Mouse (Mus musculus) stomach, postnatal 0 days (tissue): ENCODE results near the gene Gimd1. TPM values are rescaled to one million over a fixed set of nuclear protein-coding genes. Genes with fewer than 3 reads are reported as not detected.

ENCODE experiments used
- ATAC-seq: fragments of 200-750 bp; cut with Nextera tagmentation; 2 replicates; pipeline ENCODE4 v1.8.0; 2017; ENCODE audit not compliant: low FRiP score, low TSS enrichment
- DNase-seq: peaks from one replicate; pipeline ENCODE4 v3.0.0-alpha.2; 2016; ENCODE audit warnings: low spot score
- H3K27ac ChIP-seq: fragments of 300-500 bp; sonication (generic); replicated peaks from 2 replicates; pipeline ENCODE4 v1.5.1; 2014; ENCODE audit warnings: mild to moderate bottlenecking, control low read depth
- H3K27me3 ChIP-seq: fragments of 300-500 bp; sonication (generic); 2 replicates; pipeline ENCODE4 v1.6.1; 2014; ENCODE audit warnings: low read length; ENCODE audit not compliant: control insufficient read depth, insufficient read depth
- H3K36me3 ChIP-seq: fragments of 300-500 bp; sonication (generic); 2 replicates; pipeline ENCODE4 v1.6.1; 2014; ENCODE audit warnings: low read length, mixed read lengths; ENCODE audit not compliant: control insufficient read depth, insufficient read depth
- H3K4me1 ChIP-seq: fragments of 300-500 bp; sonication (generic); replicated peaks from 2 replicates; pipeline ENCODE4 v1.6.1; 2014; ENCODE audit warnings: antibody characterized with exemption; ENCODE audit not compliant: control insufficient read depth, insufficient read depth
- H3K4me2 ChIP-seq: fragments of 300-500 bp; sonication (generic); replicated peaks from 2 replicates; pipeline ENCODE4 v1.6.1; 2014; ENCODE audit warnings: low read depth, mild to moderate bottlenecking, control low read depth, moderate library complexity
- H3K4me3 ChIP-seq: fragments of 300-500 bp; sonication (generic); 2 replicates; pipeline ENCODE4 v1.5.1; 2014; ENCODE audit warnings: low read depth, low read length, control low read depth
- H3K9ac ChIP-seq: fragments of 300-500 bp; sonication (generic); 2 replicates; pipeline ENCODE4 v1.6.1; 2014; ENCODE audit warnings: mild to moderate bottlenecking, low read length, control low read depth, mixed read lengths
- H3K9me3 ChIP-seq: fragments of 300-500 bp; sonication (generic); 2 replicates; pipeline ENCODE4 v1.6.1; 2016; ENCODE audit warnings: low read length; ENCODE audit not compliant: control insufficient read depth
- CTCF ChIP-seq: IDR thresholded peaks from 2 replicates; pipeline ENCODE4 v1.5.1; 2016; ENCODE audit warnings: antibody characterized with exemption, low read depth, mild to moderate bottlenecking, moderate library complexity
- EP300 ChIP-seq: optimal IDR thresholded peaks from 2 replicates; pipeline ENCODE3; 2016; ENCODE audit warnings: antibody characterized with exemption
- whole genome bisulfite sequencing: fragments of 180-500 bp; shearing (Covaris S2); extraction: QIAGEN DNeasy Blood & Tissue Kit; methylation state at CpG from one replicate; pipeline ENCODE4 v1.1.7; 2014; 5-methylcytosine and 5-hydroxymethylcytosine counted together
- polyA plus RNA-seq: library from polyadenylated mRNA; unstranded; fragments of >200 nt; fragmentation: Nextera tagmentation; extraction: Ambion mirVana; gene quantifications from 2 replicates; pipeline ENCODE4 v1.2.1, GENCODE M21; 2015

The Gimd1 gene
- 0.11 and 0.24 TPM in 2 replicates for polyA plus RNA-seq

- ATAC-seq = no peak
- Histone ChIP-seq H3K27me3 (no peaks in the 10 kb centered on the region), H3K9me3 (no peaks in the 10 kb centered on the region), H3K4me1 (no peaks in the 10 kb centered on the region), H3K36me3 (no peaks in the 10 kb centered on the region), H3K4me3 (no peak within 1 kb of the TSS), H3K9ac (no peak within 1 kb of the TSS), H3K27ac (no peak within 1 kb of the TSS), H3K4me2 (no peak within 1 kb of the TSS)
- WGBS = 74% methylated on average over 11 of the region's 11 CpGs
- TF ChIP-seq CTCF (no peak), EP300 (no peak)
- no peak for DNase-seq
Observed at GRCm38 (mm10) chr3:132629601-132630239, at the start of gene Gimd1. TSS of gene Gimd1 (plus strand) at chr3:132629820.

GRCm38 (mm10) chr3:132581198-132581597 lies 48.4 kb upstream of the Gimd1 start:
- ATAC-seq (no peak), DNase-seq (no peak)
- Histone ChIP-seq H3K27ac (no peak overlapping the region), H3K4me3 (no peak overlapping the region), H3K9me3 (no peaks in the 10 kb centered on the region), H3K4me1 (no peaks in the 10 kb centered on the region), H3K9ac (no peak overlapping the region), H3K36me3 (no peaks in the 10 kb centered on the region), H3K27me3 (no peaks in the 10 kb centered on the region), H3K4me2 (no peak overlapping the region)
- TF ChIP-seq CTCF = no peak
- TF ChIP-seq EP300 = no peak
- 79% methylated on average over 3 of the region's 3 CpGs for WGBS

- ATAC-seq (no peak), DNase-seq (no peak)
Observed at GRCm38 (mm10) chr3:132582339-132582738, 47.3 kb upstream of the Gimd1 start.

GRCm38 (mm10) chr3:132585122-132585972 lies 44.3 kb upstream of the Gimd1 start:
- Histone ChIP-seq H3K4me1 (no peaks in the 10 kb centered on the region), H3K36me3 (no peaks in the 10 kb centered on the region), H3K4me2 (no peak overlapping the region), H3K27me3 (no peaks in the 10 kb centered on the region), H3K9me3 (no peaks in the 10 kb centered on the region), H3K4me3 (no peak overlapping the region), H3K9ac (no peak overlapping the region), H3K27ac (no peak overlapping the region)
- TF ChIP-seq CTCF (no peak), EP300 (no peak)
- DNase-seq (no peak), ATAC-seq (0 out of 2 replicates have a peak, but pooled peaks have one; percentile 47)
- 48% methylated on average over 8 of the region's 8 CpGs for WGBS

More at GRCm38 (mm10) chr3:132582339-132582738, 47.3 kb upstream of the Gimd1 start:
- Histone ChIP-seq H3K27me3 (no peaks in the 10 kb centered on the region), H3K27ac (no peak overlapping the region), H3K36me3 (no peaks in the 10 kb centered on the region), H3K4me1 (no peaks in the 10 kb centered on the region), H3K9me3 (no peaks in the 10 kb centered on the region), H3K9ac (no peak overlapping the region), H3K4me2 (no peak overlapping the region), H3K4me3 (no peak overlapping the region)
- 29% methylated on average over 4 of the region's 4 CpGs for WGBS
- no peak for TF ChIP-seq CTCF
- no peak for TF ChIP-seq EP300

GRCm38 (mm10) chr3:132588146-132588545 lies 41.5 kb upstream of the Gimd1 start:
- no peak overlapping the region for H3K27ac ChIP-seq
- WGBS = 72% methylated on average over 1 of the region's 1 CpGs
- H3K36me3 ChIP-seq = no peaks in the 10 kb centered on the region
- no peak overlapping the region for H3K9ac ChIP-seq
- DNase-seq (no peak), ATAC-seq (no peak)
- no peak overlapping the region for H3K4me2 ChIP-seq
- H3K9me3 ChIP-seq = no peaks in the 10 kb centered on the region
- H3K27me3 ChIP-seq = no peaks in the 10 kb centered on the region
- no peak for TF ChIP-seq CTCF
- H3K4me3 ChIP-seq = no peak overlapping the region
- H3K4me1 ChIP-seq = no peaks in the 10 kb centered on the region

- Histone ChIP-seq H3K36me3 (no peaks in the 10 kb centered on the region), H3K4me1 (no peaks in the 10 kb centered on the region), H3K4me2 (no peak overlapping the region), H3K27me3 (no peaks in the 10 kb centered on the region), H3K9ac (no peak overlapping the region), H3K4me3 (no peak overlapping the region), H3K27ac (no peak overlapping the region), H3K9me3 (no peaks in the 10 kb centered on the region)
- no peak for TF ChIP-seq EP300
- TF ChIP-seq CTCF = no peak
- ATAC-seq (no peak), DNase-seq (no peak)
- 61% methylated on average over 3 of the region's 3 CpGs for WGBS
Observed at GRCm38 (mm10) chr3:132590010-132590409, 39.6 kb upstream of the Gimd1 start.
